Mouse (Mus musculus): Measurements from ENCODE around the gene Nmnat2. TPM values are rescaled to one million over a fixed set of nuclear protein-coding genes. Genes with fewer than 3 reads are reported as not detected.

Nmnat2 gene
- total and polyA plus RNA-seq, 2 experiments = 0.18 to 0.23 TPM

GRCm38 (mm10) chr1:153102296-153103185, 147.7 kb downstream of the Nmnat2 start:
- 96% methylated on average over 17 of the region's 17 CpGs for WGBS

GRCm38 (mm10) chr1:153103186-153103554, 148.4 kb downstream of the Nmnat2 start:
- Histone ChIP-seq H3K27me3 (ENCODE audit: control insufficient read depth, insufficient read depth, low read length) (no peaks in the 10 kb centered on the region), H3K9ac (ENCODE audit: low read depth, low read length) (no peak overlapping the region), H3K27ac (replicated peaks; ENCODE audit: insufficient read depth, low read depth, low read length) (no peak overlapping the region), H3K79me2 (ENCODE audit: control insufficient read depth, insufficient read depth, low read length) (no peaks in the 10 kb centered on the region), H3K4me1 (ENCODE audit: control insufficient read depth, insufficient read depth, low read length) (no peaks in the 10 kb centered on the region), H3K4me3 (ENCODE audit: insufficient read depth, low read depth, low read length) (no peak overlapping the region), H3K36me3 (ENCODE audit: control insufficient read depth, insufficient read depth, low read length) (no peaks in the 10 kb centered on the region)
- no peak for DNase-seq (ENCODE audit: extremely low read depth, low read depth, low spot score)
- WGBS = 97% methylated on average over 8 of the region's 8 CpGs
- no peak for TF ChIP-seq CTCF (IDR thresholded peaks at IDR 0.05; ENCODE audit: low read depth, low read length)
- no peak for TF ChIP-seq POLR2A (IDR thresholded peaks at IDR 0.05; ENCODE audit: extremely low read depth, insufficient read depth, low read length)

More at GRCm38 (mm10) chr1:153102296-153103185, 147.7 kb downstream of the Nmnat2 start:
- H3K36me3 ChIP-seq (ENCODE audit: control insufficient read depth, insufficient read depth, low read length) = no peaks in the 10 kb centered on the region
- TF ChIP-seq POLR2A (IDR thresholded peaks at IDR 0.05; ENCODE audit: extremely low read depth, insufficient read depth, low read length) (no peak), CTCF (IDR thresholded peaks at IDR 0.05; ENCODE audit: low read depth, low read length) (no peak)
- H3K9ac ChIP-seq (ENCODE audit: low read depth, low read length) = no peak overlapping the region
- H3K27ac ChIP-seq (replicated peaks; ENCODE audit: insufficient read depth, low read depth, low read length) = no peak overlapping the region
- no peaks in the 10 kb centered on the region for H3K4me1 ChIP-seq (ENCODE audit: control insufficient read depth, insufficient read depth, low read length)
- no peak for DNase-seq (ENCODE audit: extremely low read depth, low read depth, low spot score)
- no peaks in the 10 kb centered on the region for H3K27me3 ChIP-seq (ENCODE audit: control insufficient read depth, insufficient read depth, low read length)
- no peaks in the 10 kb centered on the region for H3K79me2 ChIP-seq (ENCODE audit: control insufficient read depth, insufficient read depth, low read length)
- no peak overlapping the region for H3K4me3 ChIP-seq (ENCODE audit: insufficient read depth, low read depth, low read length)

- no peak overlapping the region for H3K9ac ChIP-seq (ENCODE audit: low read depth, low read length)
- TF ChIP-seq CTCF (IDR thresholded peaks at IDR 0.05; ENCODE audit: low read depth, low read length) (no peak), POLR2A (IDR thresholded peaks at IDR 0.05; ENCODE audit: extremely low read depth, insufficient read depth, low read length) (no peak)
- no peak overlapping the region for H3K27ac ChIP-seq (replicated peaks; ENCODE audit: insufficient read depth, low read depth, low read length)
- WGBS = 57% methylated on average over 12 of the region's 12 CpGs
- H3K79me2 ChIP-seq (ENCODE audit: control insufficient read depth, insufficient read depth, low read length) = no peaks in the 10 kb centered on the region
- H3K4me1 ChIP-seq (ENCODE audit: control insufficient read depth, insufficient read depth, low read length) = no peaks in the 10 kb centered on the region
- no peaks in the 10 kb centered on the region for H3K27me3 ChIP-seq (ENCODE audit: control insufficient read depth, insufficient read depth, low read length)
- DNase-seq (ENCODE audit: extremely low read depth, low read depth, low spot score) = no peak
- no peak overlapping the region for H3K4me3 ChIP-seq (ENCODE audit: insufficient read depth, low read depth, low read length)
- H3K36me3 ChIP-seq (ENCODE audit: control insufficient read depth, insufficient read depth, low read length) = no peaks in the 10 kb centered on the region
Observed at GRCm38 (mm10) chr1:153104804-153105203, 150.0 kb downstream of the Nmnat2 start.

- DNase-seq (ENCODE audit: extremely low read depth, low read depth, low spot score) = no peak
- TF ChIP-seq CTCF (IDR thresholded peaks at IDR 0.05; ENCODE audit: low read depth, low read length) (no peak), POLR2A (IDR thresholded peaks at IDR 0.05; ENCODE audit: extremely low read depth, insufficient read depth, low read length) (no peak)
- no peaks in the 10 kb centered on the region for H3K27me3 ChIP-seq (ENCODE audit: control insufficient read depth, insufficient read depth, low read length)
- no peak overlapping the region for H3K9ac ChIP-seq (ENCODE audit: low read depth, low read length)
- H3K27ac ChIP-seq (replicated peaks; ENCODE audit: insufficient read depth, low read depth, low read length) = no peak overlapping the region
- no peaks in the 10 kb centered on the region for H3K79me2 ChIP-seq (ENCODE audit: control insufficient read depth, insufficient read depth, low read length)
- no peaks in the 10 kb centered on the region for H3K4me1 ChIP-seq (ENCODE audit: control insufficient read depth, insufficient read depth, low read length)
- H3K4me3 ChIP-seq (ENCODE audit: insufficient read depth, low read depth, low read length) = no peak overlapping the region
- H3K36me3 ChIP-seq (ENCODE audit: control insufficient read depth, insufficient read depth, low read length) = no peaks in the 10 kb centered on the region
- WGBS = 76% methylated on average over 7 of the region's 7 CpGs
Observed at GRCm38 (mm10) chr1:153107866-153108265, 153.1 kb downstream of the Nmnat2 start.

- H3K27me3 ChIP-seq (ENCODE audit: control insufficient read depth, insufficient read depth, low read length) = no peaks in the 10 kb centered on the region
- H3K79me2 ChIP-seq (ENCODE audit: control insufficient read depth, insufficient read depth, low read length) = no peaks in the 10 kb centered on the region
- H3K4me1 ChIP-seq (ENCODE audit: control insufficient read depth, insufficient read depth, low read length) = no peaks in the 10 kb centered on the region
- no peak overlapping the region for H3K4me3 ChIP-seq (ENCODE audit: insufficient read depth, low read depth, low read length)
- no peak for DNase-seq (ENCODE audit: extremely low read depth, low read depth, low spot score)
- 77% methylated on average over 5 of the region's 5 CpGs for WGBS
- no peak overlapping the region for H3K9ac ChIP-seq (ENCODE audit: low read depth, low read length)
- H3K36me3 ChIP-seq (ENCODE audit: control insufficient read depth, insufficient read depth, low read length) = no peaks in the 10 kb centered on the region
- H3K27ac ChIP-seq (replicated peaks; ENCODE audit: insufficient read depth, low read depth, low read length) = no peak overlapping the region
- no peak for TF ChIP-seq POLR2A (IDR thresholded peaks at IDR 0.05; ENCODE audit: extremely low read depth, insufficient read depth, low read length)
- no peak for TF ChIP-seq CTCF (IDR thresholded peaks at IDR 0.05; ENCODE audit: low read depth, low read length)
Observed at GRCm38 (mm10) chr1:153109346-153109745, 154.6 kb downstream of the Nmnat2 start.

- no peaks in the 10 kb centered on the region for H3K79me2 ChIP-seq (ENCODE audit: control insufficient read depth, insufficient read depth, low read length)
- TF ChIP-seq POLR2A (IDR thresholded peaks at IDR 0.05; ENCODE audit: extremely low read depth, insufficient read depth, low read length) (no peak), CTCF (IDR thresholded peaks at IDR 0.05; ENCODE audit: low read depth, low read length) (no peak)
- H3K4me3 ChIP-seq (ENCODE audit: insufficient read depth, low read depth, low read length) = no peak overlapping the region
- WGBS = 58% methylated on average over 3 of the region's 3 CpGs
- H3K36me3 ChIP-seq (ENCODE audit: control insufficient read depth, insufficient read depth, low read length) = no peaks in the 10 kb centered on the region
- no peak for DNase-seq (ENCODE audit: extremely low read depth, low read depth, low spot score)
- H3K4me1 ChIP-seq (ENCODE audit: control insufficient read depth, insufficient read depth, low read length) = no peaks in the 10 kb centered on the region
- no peak overlapping the region for H3K9ac ChIP-seq (ENCODE audit: low read depth, low read length)
- H3K27ac ChIP-seq (replicated peaks; ENCODE audit: insufficient read depth, low read depth, low read length) = no peak overlapping the region
- H3K27me3 ChIP-seq (ENCODE audit: control insufficient read depth, insufficient read depth, low read length) = no peaks in the 10 kb centered on the region
Observed at GRCm38 (mm10) chr1:153109836-153110235, 155.0 kb downstream of the Nmnat2 start.

All from liver, adult 2 months (tissue).